Mouse (Mus musculus) heart, embryonic 15.5 days (tissue): ENCODE results near the gene Pop7. TPM values are rescaled to one million over a fixed set of nuclear protein-coding genes. Genes with fewer than 3 reads are reported as not detected.

Experiments used
- ATAC-seq: fragments of 200-750 bp; cut with Nextera tagmentation; replicated peaks from 2 replicates; pipeline ENCODE4 v1.8.0; 2017; ENCODE audit warnings: low read depth, moderate TSS enrichment; ENCODE audit not compliant: insufficient number of reproducible peaks, insufficient read depth, low FRiP score
- H3K27ac ChIP-seq: fragments of 300-500 bp; sonication (generic); 2 replicates; pipeline ENCODE4 v1.5.1; 2015; ENCODE audit warnings: mild to moderate bottlenecking, inconsistent platforms
- H3K27me3 ChIP-seq: fragments of 300-500 bp; sonication (generic); 2 replicates; pipeline ENCODE4 v1.6.1; 2015; ENCODE audit warnings: inconsistent platforms
- H3K36me3 ChIP-seq: fragments of 300-500 bp; sonication (generic); 2 replicates; pipeline ENCODE4 v1.6.1; 2015; ENCODE audit warnings: mild to moderate bottlenecking, inconsistent platforms
- H3K4me1 ChIP-seq: fragments of 300-500 bp; sonication (generic); replicated peaks from 2 replicates; pipeline ENCODE4 v1.6.1; 2015; ENCODE audit warnings: inconsistent platforms
- H3K4me2 ChIP-seq: fragments of 300-500 bp; sonication (generic); 2 replicates; pipeline ENCODE4 v1.6.1; 2015; ENCODE audit warnings: inconsistent platforms, mild to moderate bottlenecking, moderate library complexity
- H3K4me3 ChIP-seq: fragments of 300-500 bp; sonication (generic); 2 replicates; pipeline ENCODE4 v1.5.1; 2015; ENCODE audit warnings: mild to moderate bottlenecking, inconsistent platforms
- H3K9ac ChIP-seq: fragments of 300-500 bp; sonication (generic); 2 replicates; pipeline ENCODE4 v1.6.1; 2015; ENCODE audit warnings: mild to moderate bottlenecking, inconsistent platforms
- H3K9me3 ChIP-seq: fragments of 300-500 bp; sonication (generic); replicated peaks from 2 replicates; pipeline ENCODE4 v1.6.1; 2016; ENCODE audit warnings: inconsistent platforms
- WGBS: fragments of 180-500 bp; shearing (Covaris S2); methylation state at CpG from one replicate; pipeline ENCODE4 v1.1.7; 2015; ENCODE audit warnings: mixed read lengths; 5-methylcytosine and 5-hydroxymethylcytosine counted together
- polyA plus RNA-seq: library from polyadenylated mRNA; unstranded; fragments of >200 nt; fragmentation: Nextera tagmentation; extraction: Ambion mirVana; gene quantifications from 2 replicates; pipeline ENCODE4 v1.2.1, GENCODE M21; 2015

Pop7 gene
- polyA plus RNA-seq, 1 experiment from 2014 or later: 37.4 TPM

- H3K9ac ChIP-seq: no peak overlapping the region
- 80% methylated on average over 7 of the region's 7 CpGs for WGBS
- H3K4me3 ChIP-seq: no peak overlapping the region
- no peak overlapping the region for H3K4me2 ChIP-seq
- H3K9me3 ChIP-seq: no peaks in the 10 kb centered on the region
- ATAC-seq: no peak
- peaks cover 34% of the 10 kb centered on the region for H3K27me3 ChIP-seq
- H3K4me1 ChIP-seq: peaks cover 3% of the 10 kb centered on the region; the same call in 1 of the 2 replicates
- no peak overlapping the region for H3K27ac ChIP-seq
- no peaks in the 10 kb centered on the region for H3K36me3 ChIP-seq
These were observed 14.7 kb downstream of the Pop7 start for GRCm38 (mm10) chr5:137487616-137488015.

- H3K4me1 ChIP-seq: peaks cover 3% of the 10 kb centered on the region
- peak overlapping the region; percentile 7; the same call in 1 of the 2 replicates for H3K4me3 ChIP-seq
- peak overlapping the region; percentile 33 for H3K4me2 ChIP-seq
- no peaks in the 10 kb centered on the region for H3K36me3 ChIP-seq
- H3K9ac ChIP-seq: no peak overlapping the region
- ATAC-seq: no peak
- no peaks in the 10 kb centered on the region for H3K9me3 ChIP-seq
- H3K27me3 ChIP-seq: peaks cover 34% of the 10 kb centered on the region
- WGBS: under 1% methylated on average over 15 of the region's 17 CpGs
- H3K27ac ChIP-seq: no peak overlapping the region
These were observed 16.5 kb downstream of the Pop7 start for GRCm38 (mm10) chr5:137485851-137486155.

- Histone ChIP-seq H3K27me3 (peaks cover 34% of the 10 kb centered on the region), H3K4me2 (peak overlapping the region; percentile 33), H3K27ac (no peak overlapping the region), H3K4me3 (peak overlapping the region; percentile 7; the same call in 1 of the 2 replicates), H3K4me1 (peaks cover 3% of the 10 kb centered on the region), H3K36me3 (no peaks in the 10 kb centered on the region), H3K9me3 (no peaks in the 10 kb centered on the region), H3K9ac (no peak overlapping the region)
- WGBS: 11% methylated on average over 30 of the region's 30 CpGs
- ATAC-seq: no peak
These were observed 17.1 kb downstream of the Pop7 start for GRCm38 (mm10) chr5:137485071-137485850.

- no peaks in the 10 kb centered on the region for H3K36me3 ChIP-seq
- ATAC-seq: no peak
- peaks cover 3% of the 10 kb centered on the region for H3K4me1 ChIP-seq
- H3K27ac ChIP-seq: no peak overlapping the region
- H3K9ac ChIP-seq: no peak overlapping the region
- peaks cover 33% of the 10 kb centered on the region for H3K27me3 ChIP-seq
- H3K4me2 ChIP-seq: no peak overlapping the region
- no peaks in the 10 kb centered on the region for H3K9me3 ChIP-seq
- H3K4me3 ChIP-seq: no peak overlapping the region
- 44% methylated on average over 8 of the region's 8 CpGs for WGBS
These were observed 20.4 kb downstream of the Pop7 start for GRCm38 (mm10) chr5:137481897-137482296.

- no peak for ATAC-seq
- no peak overlapping the region for H3K9ac ChIP-seq
- no peak overlapping the region for H3K4me3 ChIP-seq
- no peaks in the 10 kb centered on the region for H3K36me3 ChIP-seq
- H3K4me2 ChIP-seq: no peak overlapping the region
- H3K27me3 ChIP-seq: peaks cover 25% of the 10 kb centered on the region
- no peaks in the 10 kb centered on the region for H3K9me3 ChIP-seq
- H3K27ac ChIP-seq: no peak overlapping the region
- peaks cover 3% of the 10 kb centered on the region for H3K4me1 ChIP-seq
These were observed 21.2 kb downstream of the Pop7 start for GRCm38 (mm10) chr5:137481138-137481537.

- Histone ChIP-seq H3K9me3 (no peaks in the 10 kb centered on the region), H3K27me3 (no peaks in the 10 kb centered on the region), H3K4me2 (no peak within 1 kb of the TSS), H3K9ac (no peak within 1 kb of the TSS), H3K4me3 (no peak within 1 kb of the TSS), H3K4me1 (no peaks in the 10 kb centered on the region; the same call in 1 of the 2 replicates), H3K36me3 (no peaks in the 10 kb centered on the region), H3K27ac (no peak within 1 kb of the TSS)
- no peak for ATAC-seq
- 79% methylated on average over 5 of the region's 5 CpGs for WGBS
These were observed 25.4 kb downstream of the Pop7 start, which contains the start of gene Zan for GRCm38 (mm10) chr5:137476964-137477363. Zan (minus strand) TSS chr5:137477064.

- Histone ChIP-seq H3K27ac (no peak overlapping the region), H3K4me2 (no peak overlapping the region), H3K4me3 (no peak overlapping the region), H3K9ac (no peak overlapping the region), H3K4me1 (no peaks in the 10 kb centered on the region), H3K9me3 (no peaks in the 10 kb centered on the region), H3K36me3 (no peaks in the 10 kb centered on the region), H3K27me3 (no peaks in the 10 kb centered on the region)
- ATAC-seq: no peak
- 61% methylated on average over 2 of the region's 2 CpGs for WGBS
These were observed 28.0 kb downstream of the Pop7 start for GRCm38 (mm10) chr5:137474351-137474750.

- H3K27ac ChIP-seq: no peak overlapping the region
- ATAC-seq: peak; percentile 65
These were observed 29.9 kb downstream of the Pop7 start for GRCm38 (mm10) chr5:137472252-137472904.

GRCm38 (mm10) chr5:137466946-137467345 lies 35.4 kb downstream of the Pop7 start:
- Histone ChIP-seq H3K36me3 (no peaks in the 10 kb centered on the region), H3K9me3 (no peaks in the 10 kb centered on the region), H3K27me3 (peaks cover 5% of the 10 kb centered on the region; the same call in 1 of the 2 replicates), H3K4me1 (no peaks in the 10 kb centered on the region), H3K4me2 (no peak overlapping the region), H3K4me3 (no peak overlapping the region), H3K9ac (no peak overlapping the region), H3K27ac (no peak overlapping the region)
- ATAC-seq: no peak
- 88% methylated on average over 6 of the region's 6 CpGs for WGBS

More at GRCm38 (mm10) chr5:137472252-137472904, 29.9 kb downstream of the Pop7 start:
- no peak overlapping the region for H3K9ac ChIP-seq
- no peaks in the 10 kb centered on the region for H3K9me3 ChIP-seq
- H3K4me3 ChIP-seq: no peak overlapping the region
- H3K36me3 ChIP-seq: no peaks in the 10 kb centered on the region
- no peaks in the 10 kb centered on the region for H3K4me1 ChIP-seq
- no peak overlapping the region for H3K4me2 ChIP-seq
- H3K27me3 ChIP-seq: no peaks in the 10 kb centered on the region
- WGBS: 55% methylated on average over 5 of the region's 5 CpGs

- ATAC-seq: no peak
- H3K4me2 ChIP-seq: no peak overlapping the region
- H3K27me3 ChIP-seq: peaks cover 5% of the 10 kb centered on the region; the same call in 1 of the 2 replicates
- H3K9me3 ChIP-seq: no peaks in the 10 kb centered on the region
- no peak overlapping the region for H3K9ac ChIP-seq
- no peak overlapping the region for H3K27ac ChIP-seq
- H3K4me3 ChIP-seq: no peak overlapping the region
- H3K4me1 ChIP-seq: no peaks in the 10 kb centered on the region
- WGBS: 43% methylated on average over 3 of the region's 3 CpGs
- H3K36me3 ChIP-seq: no peaks in the 10 kb centered on the region
These were observed 37.3 kb downstream of the Pop7 start for GRCm38 (mm10) chr5:137465049-137465448.

- Histone ChIP-seq H3K4me3 (no peak overlapping the region), H3K9ac (no peak overlapping the region), H3K27ac (no peak overlapping the region), H3K4me2 (no peak overlapping the region), H3K27me3 (0 out of 2 replicates have a peak, but pooled peaks cover 3% of the 10 kb centered on the region), H3K9me3 (no peaks in the 10 kb centered on the region), H3K36me3 (no peaks in the 10 kb centered on the region), H3K4me1 (no peaks in the 10 kb centered on the region)
- WGBS: 56% methylated on average over 7 of the region's 7 CpGs
- no peak for ATAC-seq
These were observed 46.3 kb downstream of the Pop7 start for GRCm38 (mm10) chr5:137455866-137456591.
